8 mouse cellular contexts compared by ENCODE assay signal in the genomic region with DNA sequence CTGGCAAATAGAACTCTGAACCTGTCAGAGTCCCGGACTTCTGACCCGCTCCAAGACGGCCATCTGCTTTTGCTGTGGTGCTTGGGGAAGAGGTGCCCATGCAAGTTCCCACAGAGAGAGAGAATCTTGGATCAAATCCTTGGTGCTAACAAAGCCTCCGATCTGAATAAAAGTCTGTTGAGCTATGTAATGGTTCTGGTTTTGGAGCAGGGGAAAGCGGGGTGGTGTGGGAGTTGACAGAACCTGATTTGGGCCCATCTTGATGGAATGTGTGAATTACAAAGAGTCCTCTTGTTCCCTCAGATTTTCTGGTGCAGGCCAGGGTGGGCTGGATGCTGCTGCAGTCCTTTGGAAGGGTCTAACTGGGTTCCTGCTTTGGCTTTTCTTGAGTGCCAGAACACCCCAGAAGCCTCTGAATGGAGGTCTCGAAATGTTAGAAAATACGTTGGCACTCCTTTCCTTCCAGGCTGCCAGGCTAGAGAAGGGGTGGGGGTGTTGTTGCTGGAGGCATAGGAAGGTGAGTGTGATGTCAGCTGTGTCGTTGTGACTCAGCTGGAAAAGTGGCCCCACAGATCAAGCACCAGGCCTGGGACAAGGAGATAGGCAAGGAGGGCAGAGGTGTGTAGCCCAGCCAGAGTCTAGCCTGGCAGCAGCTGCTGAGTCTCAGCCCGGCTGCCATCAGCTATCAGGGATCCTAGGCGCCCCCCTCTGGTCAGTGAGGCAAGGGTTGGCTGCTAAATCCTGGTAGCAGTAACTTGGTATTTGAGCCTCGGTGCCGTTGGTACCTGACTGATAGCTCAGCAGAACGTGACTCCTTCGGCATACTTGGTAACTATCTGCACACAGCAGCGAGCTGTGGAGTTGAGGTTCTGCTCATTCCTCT. TPM values are rescaled to one million over a fixed set of nuclear protein-coding genes. Genes with fewer than 3 reads are reported as not detected.
A peak's percentile ranks its signal among the peaks of the same experiment; 100 is the strongest.
DNase-seq lines count a peak whose midpoint lies in the region; ATAC-seq lines count a peak whose summit lies in the region.

No protein-coding gene starts in this region.

- peak; percentile 61 for ATAC-seq in liver, embryonic 11.5 days (replicated peaks; ENCODE audit: low FRiP score)
- peak; percentile 56; the same call in 1 of the 2 replicates for ATAC-seq in stomach, embryonic 16.5 days (ENCODE audit: insufficient read depth, low FRiP score)

- DNase-seq in layer of hippocampus, adult 11-12 months (ENCODE audit: low spot score), result peak; percentile 74
- no peak for DNase-seq in layer of hippocampus, adult 9-10 months (ENCODE audit: low spot score)
- peak; percentile 84 for DNase-seq in embryo, embryonic 11 days
- peak; percentile 79 to 91 for DNase-seq in heart, adult 18-20 months
- peak; percentile 46 to 72 for DNase-seq in kidney, adult 8-10 months
- DNase-seq in liver, embryonic 11.5 days (ENCODE audit: low spot score), result peak; percentile 53
- peak; percentile 85 for DNase-seq in naive thymus-derived CD4-positive, alpha-beta T cell, adult 2 months (ENCODE audit: low read depth)

- H3K9ac ChIP-seq in liver, embryonic 11.5 days (ENCODE audit: low read depth, low read length), result no peak overlapping the region
- H3K9ac ChIP-seq in stomach, embryonic 16.5 days (ENCODE audit: low read length), result no peak overlapping the region

- no peak overlapping the region for H3K4me3 ChIP-seq in liver, embryonic 11.5 days (ENCODE audit: low read depth, low read length)
- no peak overlapping the region for H3K4me3 ChIP-seq in stomach, embryonic 16.5 days (replicated peaks; ENCODE audit: low read length)

- no peak overlapping the region for H3K4me2 ChIP-seq in liver, embryonic 11.5 days
- H3K4me2 ChIP-seq in stomach, embryonic 16.5 days (ENCODE audit: low read depth, low read length), result no peak overlapping the region

- no peak overlapping the region for H3K27ac ChIP-seq in liver, embryonic 11.5 days (ENCODE audit: low read depth, low read length)
- H3K27ac ChIP-seq in stomach, embryonic 16.5 days (ENCODE audit: low read length), result no peak overlapping the region

- 47% methylated on average over 15 of the region's 15 CpGs for WGBS in liver, embryonic 11.5 days
- 47% methylated on average over 15 of the region's 15 CpGs for WGBS in stomach, embryonic 16.5 days

- H3K36me3 ChIP-seq in liver, embryonic 11.5 days (ENCODE audit: control insufficient read depth, insufficient read depth, low read length), result no peaks in the 10 kb centered on the region
- H3K36me3 ChIP-seq in stomach, embryonic 16.5 days (ENCODE audit: control insufficient read depth, insufficient read depth, low read length), result no peaks in the 10 kb centered on the region

- no peaks in the 10 kb centered on the region for H3K27me3 ChIP-seq in liver, embryonic 11.5 days (replicated peaks; ENCODE audit: control insufficient read depth, insufficient read depth, low read length)
- no peaks in the 10 kb centered on the region for H3K27me3 ChIP-seq in stomach, embryonic 16.5 days (ENCODE audit: control insufficient read depth, insufficient read depth, low read length)

- H3K9me3 ChIP-seq in liver, embryonic 11.5 days (ENCODE audit: control insufficient read depth, low read length), result no peaks in the 10 kb centered on the region
- H3K9me3 ChIP-seq in stomach, embryonic 16.5 days (replicated peaks; ENCODE audit: control insufficient read depth, low read length), result no peaks in the 10 kb centered on the region

- peaks cover 3% of the 10 kb centered on the region; the same call in 1 of the 2 replicates for H3K4me1 ChIP-seq in liver, embryonic 11.5 days (replicated peaks; ENCODE audit: control insufficient read depth, insufficient read depth, low read length)
- H3K4me1 ChIP-seq in stomach, embryonic 16.5 days (ENCODE audit: control insufficient read depth, insufficient read depth, low read length), result no peaks in the 10 kb centered on the region

RNA-seq across cellular contexts. Expression of gene Cog6, which starts 42.1 kb away (rescaled TPM):
- total RNA-seq in heart, adult 18-20 months (2021), result 10 to 100 TPM; 52.9 to 57.5 TPM
- 28.7 and 34.3 TPM in 2 replicates for polyA plus RNA-seq in liver, embryonic 11.5 days (2014; fragmentation: Nextera tagmentation; extraction: Ambion mirVana)
- polyA plus RNA-seq in stomach, embryonic 16.5 days (2015; fragmentation: Nextera tagmentation; extraction: Ambion mirVana), result 46.8 and 48.5 TPM in 2 replicates
